Mouse (Mus musculus) midbrain, postnatal 0 days (tissue): ENCODE measurements around the gene Psmc3. TPM values are rescaled to one million over a fixed set of nuclear protein-coding genes. Genes with fewer than 3 reads are reported as not detected.
A peak's percentile ranks its signal among the peaks of the same experiment; 100 is the strongest.

Experiments used
- ATAC-seq: fragments of 200-750 bp; cut with Nextera tagmentation; 2 replicates; pipeline ENCODE4 v1.8.0; 2017; ENCODE audit warnings: moderate number of reproducible peaks, mild to moderate bottlenecking, moderate TSS enrichment, moderate library complexity; ENCODE audit not compliant: low FRiP score
- DNase-seq: peaks from one replicate; pipeline ENCODE4 v3.0.0-alpha.2; 2015; ENCODE audit warnings: low spot score
- H3K27ac ChIP-seq: fragments of 300-500 bp; sonication (generic); 2 replicates; pipeline ENCODE4 v1.5.1; 2014; ENCODE audit warnings: low read depth, mild to moderate bottlenecking, low read length, mixed read lengths
- H3K27me3 ChIP-seq: fragments of 300-500 bp; sonication (generic); 2 replicates; pipeline ENCODE4 v1.6.1; 2014; ENCODE audit warnings: low read length, control low read depth, mixed read lengths; ENCODE audit not compliant: insufficient read depth
- H3K36me3 ChIP-seq: fragments of 300-500 bp; sonication (generic); 2 replicates; pipeline ENCODE4 v1.6.1; 2014; ENCODE audit warnings: low read length, control low read depth, mixed read lengths; ENCODE audit not compliant: insufficient read depth
- H3K4me1 ChIP-seq: fragments of 300-500 bp; sonication (generic); 2 replicates; pipeline ENCODE4 v1.6.1; 2014; ENCODE audit warnings: mild to moderate bottlenecking, control low read depth, antibody characterized with exemption, low read length, mixed read lengths; ENCODE audit not compliant: insufficient read depth
- H3K4me2 ChIP-seq: fragments of 300-500 bp; sonication (generic); 2 replicates; pipeline ENCODE4 v1.6.1; 2014; ENCODE audit warnings: low read depth, mild to moderate bottlenecking, low read length, mixed read lengths; ENCODE audit not compliant: poor library complexity, severe bottlenecking
- H3K4me3 ChIP-seq: fragments of 300-500 bp; sonication (generic); 2 replicates; pipeline ENCODE4 v1.5.1; 2014; ENCODE audit warnings: low read depth, mild to moderate bottlenecking, low read length, moderate library complexity
- H3K9ac ChIP-seq: fragments of 300-500 bp; sonication (generic); replicated peaks from 2 replicates; pipeline ENCODE4 v1.6.1; 2014; ENCODE audit warnings: mild to moderate bottlenecking, low read length, moderate library complexity, mixed read lengths; ENCODE audit not compliant: poor library complexity, severe bottlenecking
- H3K9me3 ChIP-seq: fragments of 300-500 bp; sonication (generic); 2 replicates; pipeline ENCODE4 v1.6.1; 2016; ENCODE audit warnings: low read length, control low read depth
- CTCF ChIP-seq: IDR thresholded peaks from 2 replicates; pipeline ENCODE4 v1.5.1; 2016; ENCODE audit warnings: antibody characterized with exemption, mild to moderate bottlenecking
- WGBS: fragments of 180-500 bp; shearing (Covaris S2); extraction: QIAGEN DNeasy Blood & Tissue Kit; methylation state at CpG from one replicate; pipeline ENCODE4 v1.1.7; 2014; 5-methylcytosine and 5-hydroxymethylcytosine counted together
- polyA plus RNA-seq: library from polyadenylated mRNA; unstranded; fragments of >200 nt; fragmentation: Nextera tagmentation; extraction: Ambion mirVana; gene quantifications from 2 replicates; pipeline ENCODE4 v1.2.1, GENCODE M21; 2015
- total RNA-seq: library from RNA; depleted of rRNA; stranded (reverse); fragments of >200 nt; gene quantifications from 2 replicates; pipeline ENCODE4 v1.2.3, GENCODE M21; 2014; rRNA removed

Gene Psmc3
- total and polyA plus RNA-seq, 2 experiments from 2014 or later: 183 to 245 TPM

DNA sequence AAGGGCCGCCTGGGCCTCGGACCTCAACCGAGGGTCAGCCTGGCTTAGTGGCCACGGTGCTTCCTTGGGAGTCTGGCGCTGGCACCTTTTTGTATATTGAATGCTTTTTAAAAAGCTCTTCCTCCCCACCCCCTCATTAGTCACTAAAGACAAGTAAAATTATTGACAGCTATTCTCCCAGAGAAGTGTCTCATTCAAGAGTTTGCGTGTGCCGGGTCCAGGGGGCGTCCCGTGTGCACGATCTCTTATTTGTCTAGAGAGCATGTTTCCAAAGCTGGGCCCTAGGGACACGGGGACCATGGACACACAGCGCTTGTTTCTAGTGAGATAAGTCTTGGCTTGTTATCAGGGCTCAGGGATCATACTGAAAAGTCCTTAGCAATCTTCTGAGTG lies 61.8 kb downstream of the Psmc3 start:
- Histone ChIP-seq H3K4me2 (peak overlapping the region; percentile 47), H3K27me3 (no peaks in the 10 kb centered on the region), H3K4me3 (peak overlapping the region; percentile 23; the same call in 1 of the 2 replicates), H3K9me3 (no peaks in the 10 kb centered on the region), H3K4me1 (0 out of 2 replicates have a peak, but pooled peaks cover 3% of the 10 kb centered on the region), H3K27ac (no peak overlapping the region), H3K36me3 (no peaks in the 10 kb centered on the region), H3K9ac (no peak overlapping the region)
- ATAC-seq (no peak), DNase-seq (no peak)
- 41% methylated on average over 12 of the region's 12 CpGs for WGBS
- no peak for TF ChIP-seq CTCF

Other genes starting within 250 kb of the Psmc3 start
- gene Mtch2, start 206.9 kb upstream of the Psmc3 start, total RNA-seq: 121 and 124 TPM in 2 replicates
- gene Mtch2, start 206.9 kb upstream of the Psmc3 start, polyA plus RNA-seq: 195 and 210 TPM in 2 replicates
- gene C1qtnf4, start 168.1 kb upstream of the Psmc3 start, total RNA-seq: 488 and 629 TPM in 2 replicates
- gene C1qtnf4, start 168.1 kb upstream of the Psmc3 start, polyA plus RNA-seq: 245 and 271 TPM in 2 replicates
- 47.7 and 50.5 TPM in 2 replicates for gene Kbtbd4, start 149.3 kb upstream of the Psmc3 start, total RNA-seq
- 60.0 and 60.4 TPM in 2 replicates for gene Kbtbd4, start 149.3 kb upstream of the Psmc3 start, polyA plus RNA-seq
- gene Ndufs3, start 149.2 kb upstream of the Psmc3 start, total RNA-seq: 158 and 196 TPM in 2 replicates
- 251 and 258 TPM in 2 replicates for gene Ndufs3, start 149.2 kb upstream of the Psmc3 start, polyA plus RNA-seq
- gene Celf1, start 113.6 kb upstream of the Psmc3 start, total RNA-seq: 82.5 and 85.4 TPM in 2 replicates
- gene Celf1, start 113.6 kb upstream of the Psmc3 start, polyA plus RNA-seq: 62.9 and 69.5 TPM in 2 replicates
- gene Rapsn, start 18.4 kb upstream of the Psmc3 start, total RNA-seq: 1.7 and 2.4 TPM in 2 replicates
- 0.97 and 1.2 TPM in 2 replicates for gene Rapsn, start 18.4 kb upstream of the Psmc3 start, polyA plus RNA-seq
- gene Slc39a13, start 16.4 kb downstream of the Psmc3 start, total RNA-seq: 34.1 and 40.3 TPM in 2 replicates
- 22.7 and 26.3 TPM in 2 replicates for gene Slc39a13, start 16.4 kb downstream of the Psmc3 start, polyA plus RNA-seq
- 4.4 and 10.0 TPM in 2 replicates for gene Spi1, start 28.4 kb downstream of the Psmc3 start, total RNA-seq
- gene Spi1, start 28.4 kb downstream of the Psmc3 start, polyA plus RNA-seq: 4.0 and 4.2 TPM in 2 replicates
- gene Mybpc3, start 64.1 kb downstream of the Psmc3 start, total RNA-seq: 0.09 TPM in 1 of 2 replicates, not detected in the other
- gene Mybpc3, start 64.1 kb downstream of the Psmc3 start, polyA plus RNA-seq: not detected in 2 replicates
- gene Madd, start 129.8 kb downstream of the Psmc3 start, total RNA-seq: 74.8 and 87.1 TPM in 2 replicates
- 36.9 and 39.8 TPM in 2 replicates for gene Madd, start 129.8 kb downstream of the Psmc3 start, polyA plus RNA-seq
- 0.82 and 3.8 TPM in 2 replicates for gene Nr1h3, start 148.8 kb downstream of the Psmc3 start, total RNA-seq
- 0.70 and 1.9 TPM in 2 replicates for gene Nr1h3, start 148.8 kb downstream of the Psmc3 start, polyA plus RNA-seq
- gene Acp2, start 148.9 kb downstream of the Psmc3 start, total RNA-seq: 44.7 and 45.2 TPM in 2 replicates
- 35.1 and 36.4 TPM in 2 replicates for gene Acp2, start 148.9 kb downstream of the Psmc3 start, polyA plus RNA-seq
- gene Ddb2, start 183.0 kb downstream of the Psmc3 start, total RNA-seq: 7.9 and 11.5 TPM in 2 replicates
- 13.4 and 14.2 TPM in 2 replicates for gene Ddb2, start 183.0 kb downstream of the Psmc3 start, polyA plus RNA-seq
- gene Pacsin3, start 201.9 kb downstream of the Psmc3 start, total RNA-seq: 17.5 and 22.6 TPM in 2 replicates
- 17.7 and 18.7 TPM in 2 replicates for gene Pacsin3, start 201.9 kb downstream of the Psmc3 start, polyA plus RNA-seq
- 47.7 and 51.1 TPM in 2 replicates for gene Arfgap2, start 211.0 kb downstream of the Psmc3 start, total RNA-seq
- 53.0 and 56.8 TPM in 2 replicates for gene Arfgap2, start 211.0 kb downstream of the Psmc3 start, polyA plus RNA-seq